Mouse (Mus musculus) limb, embryonic 14.5 days (tissue): ENCODE measurements around the gene Ptpra. TPM values are rescaled to one million over a fixed set of nuclear protein-coding genes. Genes with fewer than 3 reads are reported as not detected.

Experiments used
- ATAC-seq: fragments of 200-750 bp; cut with Nextera tagmentation; 2 replicates; pipeline ENCODE4 v1.8.0; 2017; ENCODE audit warnings: low read depth, moderate number of reproducible peaks, moderate TSS enrichment; ENCODE audit not compliant: low FRiP score
- DNase-seq: peaks from one replicate; pipeline ENCODE4 v3.0.0-alpha.2; 2015; ENCODE audit warnings: low spot score
- H3K27ac ChIP-seq: fragments of 300-500 bp; sonication (generic); replicated peaks from 2 replicates; pipeline ENCODE4 v1.5.1; 2014; ENCODE audit warnings: low read depth, mild to moderate bottlenecking, low read length, moderate library complexity, mixed read lengths
- H3K27me3 ChIP-seq: fragments of 300-500 bp; sonication (generic); 2 replicates; pipeline ENCODE4 v1.6.1; 2014; ENCODE audit warnings: low read length, mixed read lengths; ENCODE audit not compliant: control insufficient read depth, insufficient read depth
- H3K36me3 ChIP-seq: fragments of 300-500 bp; sonication (generic); 2 replicates; pipeline ENCODE4 v1.6.1; 2014; ENCODE audit warnings: mild to moderate bottlenecking, low read length, moderate library complexity, mixed read lengths; ENCODE audit not compliant: control insufficient read depth, insufficient read depth
- H3K4me1 ChIP-seq: fragments of 300-500 bp; sonication (generic); 2 replicates; pipeline ENCODE4 v1.6.1; 2014; ENCODE audit warnings: antibody characterized with exemption, low read length, mixed read lengths; ENCODE audit not compliant: control insufficient read depth, insufficient read depth
- H3K4me2 ChIP-seq: fragments of 300-500 bp; sonication (generic); replicated peaks from 2 replicates; pipeline ENCODE4 v1.6.1; 2014; ENCODE audit warnings: low read depth, mild to moderate bottlenecking, low read length, moderate library complexity; ENCODE audit not compliant: severe bottlenecking
- H3K4me3 ChIP-seq: fragments of 300-500 bp; sonication (generic); replicated peaks from 2 replicates; pipeline ENCODE4 v1.5.1; 2014; ENCODE audit warnings: low read length
- H3K9ac ChIP-seq: fragments of 300-500 bp; sonication (generic); 2 replicates; pipeline ENCODE4 v1.6.1; 2014; ENCODE audit warnings: mild to moderate bottlenecking, low read depth, low read length, moderate library complexity; ENCODE audit not compliant: severe bottlenecking
- H3K9me3 ChIP-seq: fragments of 300-500 bp; sonication (generic); 2 replicates; pipeline ENCODE4 v1.6.1; 2016; ENCODE audit warnings: low read length; ENCODE audit not compliant: control insufficient read depth
- POLR2A ChIP-seq: fragments of 200-500 bp; IDR thresholded peaks from 2 replicates; pipeline ENCODE4 v1.8.0; 2012; ENCODE audit warnings: inconsistent platforms, mild to moderate bottlenecking, moderate library complexity, borderline replicate concordance; ENCODE audit not compliant: insufficient read depth, insufficient read length; ENCODE audit errors: extremely low read depth
- WGBS: fragments of 180-500 bp; shearing (Covaris S2); extraction: QIAGEN DNeasy Blood & Tissue Kit; methylation state at CpG from one replicate; pipeline ENCODE4 v1.1.7; 2014; 5-methylcytosine and 5-hydroxymethylcytosine counted together
- microRNA-seq: library from miRNA; unstranded; fragments of <30 nt; microRNA quantifications from one replicate; pipeline ENCODE4, GENCODE M21; 2016
- polyA plus RNA-seq, 2 experiments: library from polyadenylated mRNA; depleted of rRNA in 1 of 2; stranded (reverse) in 1 of 2; unstranded in 1 of 2; fragments of >200 nt; fragmentation: Nextera tagmentation in 1 of 2; extraction: Ambion mirVana in 1 of 2; gene quantifications; 2 replicates each; pipeline versions ENCODE4 v1.2.1 to v1.2.3; 2012 to 2014

Gene Ptpra
- polyA plus RNA-seq, 2 experiments = 94.9 to 118 TPM

DNA sequence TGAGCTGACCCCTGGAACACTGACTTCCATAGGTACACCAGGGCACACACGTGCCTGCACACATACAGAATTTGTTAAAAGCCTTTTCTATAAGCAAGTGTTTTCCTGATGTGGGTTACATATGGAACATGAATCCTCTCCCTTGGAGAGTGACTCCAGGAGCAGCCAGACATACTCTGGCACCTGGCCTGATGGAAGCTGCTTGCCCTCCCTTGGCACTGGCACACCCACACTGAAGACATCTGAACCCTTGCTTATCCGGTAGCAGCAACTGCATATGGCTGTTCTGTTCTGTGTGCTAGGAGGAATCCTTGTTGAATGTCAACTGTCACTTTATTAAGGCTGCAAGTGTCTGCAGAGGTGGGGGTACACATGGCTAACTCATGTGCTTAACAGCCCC is 140.9 kb downstream of the Ptpra start:
- Histone ChIP-seq H3K4me1 (no peaks in the 10 kb centered on the region), H3K4me3 (no peak overlapping the region), H3K4me2 (no peak overlapping the region), H3K9me3 (no peaks in the 10 kb centered on the region), H3K9ac (no peak overlapping the region), H3K27ac (no peak overlapping the region), H3K36me3 (peaks cover 43% of the 10 kb centered on the region), H3K27me3 (no peaks in the 10 kb centered on the region)
- DNase-seq = no peak
- TF ChIP-seq POLR2A = no peak
- WGBS = 86% methylated on average over 2 of the region's 2 CpGs
- no peak for ATAC-seq

DNA sequence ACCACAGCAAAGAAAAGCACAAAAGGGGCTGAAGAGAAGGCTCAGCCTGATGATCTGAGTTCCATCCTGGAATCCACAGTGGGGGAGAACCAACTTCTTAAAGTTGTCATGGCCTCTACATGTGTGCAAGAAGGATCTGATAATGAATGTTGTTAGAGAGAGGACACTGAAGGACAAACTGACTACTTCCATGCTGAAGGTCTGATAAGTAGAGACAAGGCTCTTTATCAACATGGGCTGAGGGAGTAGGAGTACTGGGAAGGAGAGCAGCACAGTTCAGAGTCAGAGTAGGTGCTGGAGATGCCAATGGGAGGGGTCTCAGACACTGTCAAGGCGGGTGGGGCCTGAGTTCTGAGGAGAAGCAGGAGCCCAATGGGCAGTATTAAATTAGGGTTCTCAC is 145.5 kb downstream of the Ptpra start:
- H3K36me3 ChIP-seq = peaks cover 76% of the 10 kb centered on the region
- H3K4me2 ChIP-seq = no peak overlapping the region
- no peaks in the 10 kb centered on the region for H3K27me3 ChIP-seq
- no peaks in the 10 kb centered on the region for H3K9me3 ChIP-seq
- DNase-seq (no peak), ATAC-seq (no peak)
- 83% methylated on average over 1 of the region's 1 CpGs for WGBS
- no peak overlapping the region for H3K27ac ChIP-seq
- no peak overlapping the region for H3K4me3 ChIP-seq
- no peak overlapping the region for H3K9ac ChIP-seq
- no peak for TF ChIP-seq POLR2A
- no peaks in the 10 kb centered on the region for H3K4me1 ChIP-seq

DNA sequence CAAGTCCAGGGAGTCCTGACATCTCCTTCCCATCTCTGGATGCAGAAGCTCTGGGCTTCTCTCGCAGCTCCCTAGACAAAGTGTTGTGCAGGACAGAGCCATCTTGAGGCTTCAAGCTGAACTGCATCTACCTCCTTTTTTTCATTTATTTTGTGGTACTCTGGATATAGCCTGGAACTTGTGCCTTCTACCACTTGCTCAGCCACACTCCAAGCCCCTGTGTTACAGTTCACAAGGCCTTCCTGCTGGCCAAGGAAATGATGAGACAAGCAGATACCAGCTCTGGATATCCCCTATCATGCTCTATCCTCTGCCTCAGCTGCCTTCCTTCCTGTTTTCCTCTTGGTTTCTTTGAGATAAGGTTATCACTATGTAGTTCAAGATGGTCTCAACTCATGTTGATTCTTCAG is 147.5 kb downstream of the Ptpra start:
- DNase-seq = peak; percentile 58
- H3K27ac ChIP-seq = no peak overlapping the region
- no peaks in the 10 kb centered on the region for H3K4me1 ChIP-seq
- H3K9ac ChIP-seq = no peak overlapping the region
- H3K4me3 ChIP-seq = no peak overlapping the region
- peaks cover 68% of the 10 kb centered on the region for H3K36me3 ChIP-seq
- H3K9me3 ChIP-seq = no peaks in the 10 kb centered on the region
- no peak for ATAC-seq
- H3K27me3 ChIP-seq = no peaks in the 10 kb centered on the region
- no peak for TF ChIP-seq POLR2A
- 27% methylated on average over 1 of the region's 1 CpGs for WGBS
- H3K4me2 ChIP-seq = no peak overlapping the region

DNA sequence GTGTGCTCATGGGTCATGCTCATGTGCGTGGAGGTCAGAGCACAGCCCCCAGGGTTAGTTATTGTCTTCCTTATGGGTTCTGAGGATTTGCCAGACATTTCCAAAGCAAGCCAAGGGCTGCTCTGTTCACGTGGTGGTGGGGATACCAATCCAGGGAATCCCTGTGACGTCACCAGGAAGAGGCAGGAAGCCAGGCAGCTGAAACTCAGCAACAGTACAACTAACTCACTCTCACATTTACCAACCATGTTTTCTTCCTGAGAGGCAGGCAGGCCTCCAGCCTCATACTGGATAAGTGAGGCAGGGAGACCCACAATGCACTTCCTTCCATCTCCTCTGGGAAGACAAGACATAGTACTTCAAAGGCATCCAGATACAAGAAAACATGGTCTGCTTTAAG is 148.3 kb downstream of the Ptpra start:
- no peak overlapping the region for H3K9ac ChIP-seq
- no peak overlapping the region for H3K27ac ChIP-seq
- H3K4me1 ChIP-seq = no peaks in the 10 kb centered on the region
- H3K9me3 ChIP-seq = no peaks in the 10 kb centered on the region
- no peak overlapping the region for H3K4me3 ChIP-seq
- no peak overlapping the region for H3K4me2 ChIP-seq
- WGBS = 72% methylated on average over 3 of the region's 3 CpGs
- peaks cover 72% of the 10 kb centered on the region for H3K36me3 ChIP-seq
- ATAC-seq (no peak), DNase-seq (no peak)
- no peaks in the 10 kb centered on the region for H3K27me3 ChIP-seq
- no peak for TF ChIP-seq POLR2A

DNA sequence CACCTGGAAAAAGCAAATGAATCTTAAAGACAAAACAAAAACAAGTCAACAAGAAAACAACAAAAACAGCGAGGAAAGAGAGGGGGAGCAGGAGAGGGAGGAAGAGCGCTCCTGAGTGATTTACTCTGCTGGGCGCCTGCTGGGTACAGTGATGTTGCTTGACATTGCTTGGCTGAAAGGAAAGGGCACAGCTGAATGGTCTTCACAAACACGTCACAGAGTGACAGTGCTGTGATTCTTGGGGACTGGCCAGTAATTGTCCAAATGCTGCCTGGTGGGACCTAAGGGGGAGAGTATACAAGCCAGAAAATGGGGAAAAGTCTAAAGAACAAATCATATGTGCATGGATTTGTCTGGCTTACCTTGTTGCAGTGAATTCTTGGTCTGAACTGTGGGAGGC is 152.1 kb downstream of the Ptpra start:
- peaks cover 55% of the 10 kb centered on the region for H3K36me3 ChIP-seq
- 90% methylated on average over 4 of the region's 4 CpGs for WGBS
- no peak for DNase-seq
- H3K9me3 ChIP-seq = no peaks in the 10 kb centered on the region
- no peaks in the 10 kb centered on the region for H3K27me3 ChIP-seq
- H3K4me2 ChIP-seq = no peak overlapping the region
- no peak overlapping the region for H3K9ac ChIP-seq
- no peak for ATAC-seq
- no peak for TF ChIP-seq POLR2A
- H3K27ac ChIP-seq = no peak overlapping the region
- no peak overlapping the region for H3K4me3 ChIP-seq
- H3K4me1 ChIP-seq = no peaks in the 10 kb centered on the region

Small RNA genes lying within 50 kb of the gene (microRNA-seq; reads per million reads assigned to microRNA genes)
- gene Gm23876 = not detected

Other genes starting within 250 kb of the Ptpra start
- 319 and 357 TPM in 2 replicates for gene Nop56, start 175.8 kb upstream of the Ptpra start, polyA plus RNA-seq (2012; rRNA removed)
- gene Nop56, start 175.8 kb upstream of the Ptpra start, polyA plus RNA-seq (2014; fragmentation: Nextera tagmentation; extraction: Ambion mirVana) = 253 and 255 TPM in 2 replicates
- gene Idh3b, start 165.7 kb upstream of the Ptpra start, polyA plus RNA-seq (2012; rRNA removed) = 181 and 193 TPM in 2 replicates
- gene Idh3b, start 165.7 kb upstream of the Ptpra start, polyA plus RNA-seq (2014; fragmentation: Nextera tagmentation; extraction: Ambion mirVana) = 164 and 169 TPM in 2 replicates
- 27.4 and 37.7 TPM in 2 replicates for gene Ebf4, start 155.1 kb upstream of the Ptpra start, polyA plus RNA-seq (2012; rRNA removed)
- 5.7 and 6.1 TPM in 2 replicates for gene Ebf4, start 155.1 kb upstream of the Ptpra start, polyA plus RNA-seq (2014; fragmentation: Nextera tagmentation; extraction: Ambion mirVana)
- 112 and 129 TPM in 2 replicates for gene Cpxm1, start 52.7 kb upstream of the Ptpra start, polyA plus RNA-seq (2012; rRNA removed)
- gene Cpxm1, start 52.7 kb upstream of the Ptpra start, polyA plus RNA-seq (2014; fragmentation: Nextera tagmentation; extraction: Ambion mirVana) = 108 and 125 TPM in 2 replicates
- not detected in 2 replicates for gene Gm28372, start 45.0 kb upstream of the Ptpra start, polyA plus RNA-seq (2012; rRNA removed)
- not detected in 2 replicates for gene Gm28372, start 45.0 kb upstream of the Ptpra start, polyA plus RNA-seq (2014; fragmentation: Nextera tagmentation; extraction: Ambion mirVana)
- not detected in 2 replicates for gene 1700020A23Rik, start 45.0 kb upstream of the Ptpra start, polyA plus RNA-seq (2012; rRNA removed)
- not detected in 2 replicates for gene 1700020A23Rik, start 45.0 kb upstream of the Ptpra start, polyA plus RNA-seq (2014; fragmentation: Nextera tagmentation; extraction: Ambion mirVana)
- not detected in 2 replicates for gene Tmem239, start 43.8 kb upstream of the Ptpra start, polyA plus RNA-seq (2012; rRNA removed)
- gene Tmem239, start 43.8 kb upstream of the Ptpra start, polyA plus RNA-seq (2014; fragmentation: Nextera tagmentation; extraction: Ambion mirVana) = not detected in 2 replicates
- 148 and 170 TPM in 2 replicates for gene Vps16, start 25.9 kb upstream of the Ptpra start, polyA plus RNA-seq (2012; rRNA removed)
- gene Vps16, start 25.9 kb upstream of the Ptpra start, polyA plus RNA-seq (2014; fragmentation: Nextera tagmentation; extraction: Ambion mirVana) = 67.0 and 82.3 TPM in 2 replicates
- gene Pced1a, start 25.6 kb upstream of the Ptpra start, polyA plus RNA-seq (2012; rRNA removed) = 57.5 and 64.1 TPM in 2 replicates
- 13.0 and 13.2 TPM in 2 replicates for gene Pced1a, start 25.6 kb upstream of the Ptpra start, polyA plus RNA-seq (2014; fragmentation: Nextera tagmentation; extraction: Ambion mirVana)
- 57.7 and 77.9 TPM in 2 replicates for gene Mrps26, start 113.5 kb downstream of the Ptpra start, polyA plus RNA-seq (2012; rRNA removed)
- gene Mrps26, start 113.5 kb downstream of the Ptpra start, polyA plus RNA-seq (2014; fragmentation: Nextera tagmentation; extraction: Ambion mirVana) = 102 and 104 TPM in 2 replicates
- gene Oxt, start 125.9 kb downstream of the Ptpra start, polyA plus RNA-seq (2012; rRNA removed) = 0.19 and 0.68 TPM in 2 replicates
- not detected in 2 replicates for gene Oxt, start 125.9 kb downstream of the Ptpra start, polyA plus RNA-seq (2014; fragmentation: Nextera tagmentation; extraction: Ambion mirVana)
- gene Avp, start 132.3 kb downstream of the Ptpra start, polyA plus RNA-seq (2012; rRNA removed) = 0.13 TPM in 1 of 2 replicates, not detected in the other
- gene Avp, start 132.3 kb downstream of the Ptpra start, polyA plus RNA-seq (2014; fragmentation: Nextera tagmentation; extraction: Ambion mirVana) = not detected in 2 replicates
- 5.7 and 6.1 TPM in 2 replicates for gene Fastkd5, start 179.7 kb downstream of the Ptpra start, polyA plus RNA-seq (2012; rRNA removed)
- 14.2 and 15.0 TPM in 2 replicates for gene Fastkd5, start 179.7 kb downstream of the Ptpra start, polyA plus RNA-seq (2014; fragmentation: Nextera tagmentation; extraction: Ambion mirVana)
- 11.8 and 14.1 TPM in 2 replicates for gene Ubox5, start 179.8 kb downstream of the Ptpra start, polyA plus RNA-seq (2012; rRNA removed)
- 14.3 and 15.0 TPM in 2 replicates for gene Ubox5, start 179.8 kb downstream of the Ptpra start, polyA plus RNA-seq (2014; fragmentation: Nextera tagmentation; extraction: Ambion mirVana)
- 14.6 and 16.2 TPM in 2 replicates for gene Lzts3, start 192.5 kb downstream of the Ptpra start, polyA plus RNA-seq (2012; rRNA removed)
- gene Lzts3, start 192.5 kb downstream of the Ptpra start, polyA plus RNA-seq (2014; fragmentation: Nextera tagmentation; extraction: Ambion mirVana) = 1.1 and 1.4 TPM in 2 replicates
- 48.0 and 58.5 TPM in 2 replicates for gene Ddrgk1, start 214.4 kb downstream of the Ptpra start, polyA plus RNA-seq (2012; rRNA removed)
- gene Ddrgk1, start 214.4 kb downstream of the Ptpra start, polyA plus RNA-seq (2014; fragmentation: Nextera tagmentation; extraction: Ambion mirVana) = 53.7 and 66.3 TPM in 2 replicates
- 81.7 and 82.6 TPM in 2 replicates for gene Itpa, start 217.3 kb downstream of the Ptpra start, polyA plus RNA-seq (2012; rRNA removed)
- 99.4 and 104 TPM in 2 replicates for gene Itpa, start 217.3 kb downstream of the Ptpra start, polyA plus RNA-seq (2014; fragmentation: Nextera tagmentation; extraction: Ambion mirVana)
- gene Slc4a11, start 247.2 kb downstream of the Ptpra start, polyA plus RNA-seq (2012; rRNA removed) = 3.4 and 4.8 TPM in 2 replicates
- gene Slc4a11, start 247.2 kb downstream of the Ptpra start, polyA plus RNA-seq (2014; fragmentation: Nextera tagmentation; extraction: Ambion mirVana) = 1.9 and 2.0 TPM in 2 replicates